Mouse (Mus musculus) forebrain, postnatal 0 days (tissue): Measurements from ENCODE around the gene Rad51b. TPM values are rescaled to one million over a fixed set of nuclear protein-coding genes. Genes with fewer than 3 reads are reported as not detected.

Experiments used
- ATAC-seq: fragments of 200-750 bp; cut with Nextera tagmentation; 2 replicates; pipeline ENCODE4 v1.8.0; 2017; ENCODE audit warnings: mild to moderate bottlenecking, moderate library complexity
- DNase-seq: peaks from one replicate; pipeline ENCODE4 v3.0.0-alpha.2; 2015
- H3K27ac ChIP-seq: fragments of 300-500 bp; sonication (generic); 2 replicates; pipeline ENCODE4 v1.5.1; 2014; ENCODE audit warnings: low read depth, mild to moderate bottlenecking, antibody characterized with exemption, low read length, moderate library complexity, mixed read lengths
- H3K27me3 ChIP-seq: fragments of 300-500 bp; sonication (generic); 2 replicates; pipeline ENCODE4 v1.6.1; 2014; ENCODE audit warnings: mild to moderate bottlenecking, low read length, mixed read lengths; ENCODE audit not compliant: insufficient read depth
- H3K36me3 ChIP-seq: fragments of 300-500 bp; sonication (generic); 2 replicates; pipeline ENCODE4 v1.6.1; 2014; ENCODE audit warnings: mild to moderate bottlenecking, moderate library complexity; ENCODE audit not compliant: insufficient read depth
- H3K4me1 ChIP-seq: fragments of 300-500 bp; sonication (generic); 2 replicates; pipeline ENCODE4 v1.6.1; 2014; ENCODE audit warnings: antibody characterized with exemption; ENCODE audit not compliant: insufficient read depth
- H3K4me2 ChIP-seq: fragments of 300-500 bp; sonication (generic); 2 replicates; pipeline ENCODE4 v1.6.1; 2014; ENCODE audit warnings: low read depth, mild to moderate bottlenecking, moderate library complexity
- H3K4me3 ChIP-seq: fragments of 300-500 bp; sonication (generic); 2 replicates; pipeline ENCODE4 v1.5.1; 2014; ENCODE audit warnings: low read depth, low read length, mixed read lengths
- H3K9ac ChIP-seq: fragments of 300-500 bp; sonication (generic); 2 replicates; pipeline ENCODE4 v1.6.1; 2014; ENCODE audit warnings: mild to moderate bottlenecking
- H3K9me3 ChIP-seq: fragments of 300-500 bp; sonication (generic); 2 replicates; pipeline ENCODE4 v1.6.1; 2016; ENCODE audit warnings: low read length
- CTCF ChIP-seq: sonication (generic); IDR thresholded peaks from 2 replicates; pipeline ENCODE4 v1.5.1; 2016; ENCODE audit warnings: antibody characterized with exemption, control low read depth, low read depth
- WGBS: fragments of 180-500 bp; shearing (Covaris S2); extraction: QIAGEN DNeasy Blood & Tissue Kit; methylation state at CpG from one replicate; pipeline ENCODE4 v1.1.7; 2014; 5-methylcytosine and 5-hydroxymethylcytosine counted together
- polyA plus RNA-seq: library from polyadenylated mRNA; unstranded; fragments of >200 nt; fragmentation: Nextera tagmentation; extraction: Ambion mirVana; gene quantifications from 2 replicates; pipeline ENCODE4 v1.2.1, GENCODE M21; 2015
- total RNA-seq: library from RNA; depleted of rRNA; stranded (reverse); fragments of >200 nt; gene quantifications from 2 replicates; pipeline ENCODE4 v1.2.3, GENCODE M21; 2014

The Rad51b gene
- total and polyA plus RNA-seq, 2 experiments from 2014 or later = 0.62 to 1.1 TPM

DNA sequence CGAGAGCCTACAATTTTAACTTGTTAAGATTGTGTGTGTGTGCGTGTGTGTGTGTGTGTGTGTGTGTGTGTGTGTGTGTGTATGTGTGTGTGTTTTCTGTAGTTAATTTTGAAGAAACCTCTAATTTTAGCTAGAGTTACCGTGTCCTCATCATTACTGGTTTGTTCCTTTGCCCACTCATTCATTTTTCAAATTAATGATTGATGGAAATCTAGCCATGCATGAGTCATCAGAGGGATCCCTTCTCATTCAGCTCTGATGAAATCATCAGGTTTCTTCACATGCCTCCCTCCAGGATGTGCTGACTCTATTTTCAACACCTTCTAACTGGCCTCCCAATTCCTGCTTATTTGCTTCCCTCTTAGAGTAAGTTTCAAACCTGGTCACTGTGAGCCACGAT, 263.8 kb downstream of the Rad51b start:
- ATAC-seq (no peak), DNase-seq (no peak)
- H3K9ac ChIP-seq = no peak overlapping the region
- H3K27me3 ChIP-seq = no peaks in the 10 kb centered on the region
- no peaks in the 10 kb centered on the region for H3K36me3 ChIP-seq
- H3K9me3 ChIP-seq = no peaks in the 10 kb centered on the region
- H3K27ac ChIP-seq = no peak overlapping the region
- TF ChIP-seq CTCF = no peak
- H3K4me2 ChIP-seq = no peak overlapping the region
- no peak overlapping the region for H3K4me3 ChIP-seq
- H3K4me1 ChIP-seq = no peaks in the 10 kb centered on the region
- 89% methylated on average over 4 of the region's 4 CpGs for WGBS

GRCm38 (mm10) chr12:79574159-79575040, 277.3 kb downstream of the Rad51b start:
- H3K36me3 ChIP-seq = no peaks in the 10 kb centered on the region
- H3K27ac ChIP-seq = no peak overlapping the region
- H3K9ac ChIP-seq = no peak overlapping the region
- H3K27me3 ChIP-seq = no peaks in the 10 kb centered on the region
- peaks cover 3% of the 10 kb centered on the region; the same call in 1 of the 2 replicates for H3K9me3 ChIP-seq
- no peak overlapping the region for H3K4me2 ChIP-seq
- no peak for ATAC-seq
- no peak for DNase-seq
- WGBS = 66% methylated on average over 6 of the region's 6 CpGs
- TF ChIP-seq CTCF = no peak
- no peak overlapping the region for H3K4me3 ChIP-seq
- 0 out of 2 replicates have a peak, but pooled peaks cover 4% of the 10 kb centered on the region for H3K4me1 ChIP-seq

- H3K27ac ChIP-seq = no peak overlapping the region
These were observed 278.0 kb downstream of the Rad51b start for GRCm38 (mm10) chr12:79575041-79575541.

GRCm38 (mm10) chr12:79577525-79577924, 280.4 kb downstream of the Rad51b start:
- no peak overlapping the region for H3K9ac ChIP-seq
- H3K4me1 ChIP-seq = 0 out of 2 replicates have a peak, but pooled peaks cover 4% of the 10 kb centered on the region
- no peak overlapping the region for H3K4me3 ChIP-seq
- WGBS = 90% methylated on average over 2 of the region's 2 CpGs
- ATAC-seq (no peak), DNase-seq (no peak)
- no peak overlapping the region for H3K4me2 ChIP-seq
- no peaks in the 10 kb centered on the region for H3K9me3 ChIP-seq
- TF ChIP-seq CTCF = no peak
- H3K36me3 ChIP-seq = no peaks in the 10 kb centered on the region
- no peak overlapping the region for H3K27ac ChIP-seq
- H3K27me3 ChIP-seq = no peaks in the 10 kb centered on the region

More at GRCm38 (mm10) chr12:79575041-79575541, 278.0 kb downstream of the Rad51b start:
- TF ChIP-seq CTCF = no peak
- DNase-seq = no peak
- no peak for ATAC-seq
- Histone ChIP-seq H3K9ac (no peak overlapping the region), H3K4me2 (no peak overlapping the region), H3K9me3 (peaks cover 3% of the 10 kb centered on the region; the same call in 1 of the 2 replicates), H3K4me3 (no peak overlapping the region), H3K4me1 (0 out of 2 replicates have a peak, but pooled peaks cover 4% of the 10 kb centered on the region), H3K27me3 (no peaks in the 10 kb centered on the region), H3K36me3 (no peaks in the 10 kb centered on the region)
- 67% methylated on average over 7 of the region's 7 CpGs for WGBS

DNA sequence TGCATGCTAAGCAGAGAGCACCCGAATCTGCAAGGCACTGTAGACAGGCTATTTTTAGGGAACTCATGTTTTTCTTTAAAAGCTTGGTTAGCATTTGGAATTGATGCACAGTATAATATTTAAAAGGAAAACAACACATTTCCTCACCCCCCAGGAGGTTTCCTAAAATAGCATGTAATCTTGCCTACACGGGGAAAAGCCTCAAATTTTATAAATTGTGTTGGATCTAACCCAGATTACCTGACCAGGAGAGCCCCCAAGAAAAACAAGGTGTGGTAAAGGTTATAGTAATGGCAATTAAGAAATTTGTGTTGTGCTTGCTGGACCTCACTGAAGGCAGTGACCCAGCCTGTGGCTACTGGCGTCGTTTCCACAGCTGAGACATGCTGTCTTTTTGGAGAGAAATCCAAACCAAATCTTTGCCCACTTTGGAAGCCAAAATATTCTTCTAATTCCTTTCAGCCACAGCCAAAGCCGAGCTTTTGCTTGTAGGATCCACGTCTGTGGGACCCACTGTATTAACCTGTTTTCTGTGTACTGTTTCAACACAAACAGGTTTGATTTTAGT, 282.0 kb downstream of the Rad51b start:
- TF ChIP-seq CTCF = no peak
- Histone ChIP-seq H3K27me3 (no peaks in the 10 kb centered on the region), H3K9ac (no peak overlapping the region), H3K27ac (no peak overlapping the region), H3K4me1 (0 out of 2 replicates have a peak, but pooled peaks cover 4% of the 10 kb centered on the region), H3K9me3 (no peaks in the 10 kb centered on the region), H3K4me2 (no peak overlapping the region), H3K4me3 (no peak overlapping the region), H3K36me3 (no peaks in the 10 kb centered on the region)
- 66% methylated on average over 6 of the region's 6 CpGs for WGBS
- DNase-seq (peak; percentile 32), ATAC-seq (no peak)

DNA sequence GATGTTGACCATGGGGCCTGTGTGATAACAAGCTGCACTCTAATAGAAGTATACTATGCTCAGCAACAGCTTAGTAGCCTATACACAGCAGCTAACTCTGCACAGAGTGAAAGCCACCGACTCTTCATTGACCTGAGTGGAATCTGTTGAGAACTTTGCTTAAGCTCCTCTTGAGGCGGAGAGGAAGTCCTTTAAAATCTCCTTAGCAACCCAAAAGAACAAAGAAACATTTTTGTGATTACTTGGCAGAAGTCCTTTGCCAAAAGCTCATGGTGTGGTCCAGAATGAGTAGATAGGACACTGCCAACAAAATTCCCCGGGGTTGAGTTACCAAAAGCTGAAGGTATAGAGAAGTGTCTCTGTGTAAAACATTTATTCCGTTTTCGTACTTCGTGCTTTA, 282.8 kb downstream of the Rad51b start:
- Histone ChIP-seq H3K4me2 (no peak overlapping the region), H3K36me3 (no peaks in the 10 kb centered on the region), H3K9me3 (no peaks in the 10 kb centered on the region), H3K4me1 (0 out of 2 replicates have a peak, but pooled peaks cover 4% of the 10 kb centered on the region), H3K4me3 (no peak overlapping the region), H3K27me3 (no peaks in the 10 kb centered on the region), H3K9ac (no peak overlapping the region), H3K27ac (no peak overlapping the region)
- ATAC-seq (no peak), DNase-seq (no peak)
- no peak for TF ChIP-seq CTCF
- WGBS = 66% methylated on average over 6 of the region's 6 CpGs
